Mouse (Mus musculus): ENCODE data around the gene Klhl2.
A peak's percentile ranks its signal among the peaks of the same experiment; 100 is the strongest.

The Klhl2 gene

DNA sequence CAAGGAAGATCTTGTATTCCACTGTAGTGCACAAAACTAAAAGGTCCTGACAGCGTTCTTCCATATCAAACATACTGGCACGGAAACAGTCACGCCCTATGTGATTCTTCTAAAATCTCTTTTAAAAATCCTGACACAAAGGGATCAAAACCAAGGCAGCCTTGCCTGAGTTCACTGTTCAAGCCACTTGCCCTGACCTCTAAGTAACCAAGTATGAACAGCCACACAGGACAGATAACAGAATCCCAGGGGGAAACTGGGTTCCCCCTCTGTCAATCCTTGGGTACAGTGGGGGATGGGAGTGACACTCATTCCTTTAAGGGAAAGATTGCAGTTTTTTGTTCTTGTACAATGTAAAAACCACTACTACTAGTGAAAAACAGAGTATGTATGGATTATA is 19.9 kb downstream of the Klhl2 start:
- DNase-seq, result no peak

DNA sequence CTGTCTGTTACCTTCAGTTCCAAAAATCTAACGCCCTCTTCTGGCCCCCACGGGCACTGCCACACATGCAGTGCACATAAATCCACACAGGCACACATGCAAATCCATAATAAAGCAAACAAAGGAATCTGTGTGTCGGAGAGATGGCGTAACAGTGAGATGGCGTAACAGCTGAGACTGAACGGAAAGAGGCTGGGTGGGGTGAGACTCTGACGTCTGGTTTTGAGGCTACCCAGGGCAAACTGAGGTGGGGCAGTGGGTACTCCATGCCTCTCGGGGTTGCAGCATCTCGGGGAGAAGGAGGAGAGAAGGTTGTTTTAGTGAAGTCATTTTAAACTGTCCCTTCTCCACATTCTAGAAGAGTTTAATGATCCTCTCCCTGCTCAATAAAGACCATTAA is 20.4 kb downstream of the Klhl2 start:
- DNase-seq, result no peak

GRCm38 (mm10) chr8:64828466-64828865 is 21.4 kb downstream of the Klhl2 start:
- no peak for DNase-seq

DNA sequence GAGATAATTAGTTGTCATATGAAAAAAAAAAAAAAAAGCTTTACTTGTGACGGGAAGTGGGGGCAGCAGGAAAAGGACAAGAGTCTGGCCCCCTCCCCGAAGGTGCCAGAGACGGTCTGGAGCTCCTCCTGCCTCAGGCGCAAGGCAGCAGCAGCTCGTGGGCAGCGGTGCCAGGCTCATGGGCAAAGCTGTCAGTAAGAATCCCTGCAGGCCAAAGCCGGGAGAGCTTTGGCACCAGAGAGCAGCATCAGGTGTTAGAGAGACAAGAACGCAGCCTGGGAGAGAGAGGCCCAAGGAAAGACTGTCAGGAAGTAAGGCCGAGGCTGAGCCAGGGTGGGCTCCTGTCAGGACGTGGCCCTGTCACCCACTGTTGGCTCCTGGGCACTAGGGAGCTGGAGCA is 22.5 kb downstream of the Klhl2 start:
- DNase-seq, result no peak

GRCm38 (mm10) chr8:64826461-64826860 is 23.4 kb downstream of the Klhl2 start:
- DNase-seq, result no peak

DNA sequence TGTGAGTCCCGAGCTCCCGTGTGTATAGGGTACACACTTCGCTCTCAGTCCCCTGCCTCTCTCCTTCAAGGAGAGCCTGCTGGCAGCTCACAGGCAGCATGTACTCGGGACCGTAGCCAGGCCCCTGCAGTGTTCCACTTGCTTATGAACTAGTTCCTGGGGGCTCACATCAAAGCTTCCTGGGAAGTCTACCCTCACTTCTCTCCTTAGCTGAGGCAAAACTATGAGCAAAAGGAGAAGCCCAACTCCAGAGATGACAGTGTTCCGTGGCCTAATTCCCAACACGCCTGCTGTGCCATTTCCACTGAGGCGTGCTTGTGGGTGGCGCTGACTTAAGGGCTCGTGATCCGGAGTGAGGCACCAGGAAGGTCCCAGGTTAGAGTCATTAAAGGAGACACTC is 25.9 kb downstream of the Klhl2 start:
- DNase-seq, result peak; percentile 16

GRCm38 (mm10) chr8:64820940-64821339 is 28.9 kb downstream of the Klhl2 start:
- no peak for DNase-seq

DNA sequence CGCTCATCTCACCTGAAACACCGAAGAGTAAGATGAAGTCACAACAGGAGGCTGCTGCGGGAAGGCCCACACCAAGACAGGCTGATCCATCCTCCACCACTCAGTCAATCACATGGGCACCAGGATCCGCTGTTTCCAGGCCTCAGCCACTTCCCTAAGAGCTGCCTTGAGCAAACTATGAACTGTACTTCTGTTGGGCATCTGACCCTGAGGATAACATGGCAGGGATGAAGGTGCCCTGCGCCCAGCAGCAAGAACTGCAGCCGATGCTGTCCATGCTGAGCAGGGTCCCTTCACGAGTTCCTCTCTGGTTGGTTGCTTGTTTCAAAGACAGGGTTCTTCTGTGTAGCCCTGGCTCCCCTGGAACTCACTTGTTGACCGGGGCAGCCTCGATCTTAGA is 38.0 kb downstream of the Klhl2 start:
- no peak for DNase-seq

DNA sequence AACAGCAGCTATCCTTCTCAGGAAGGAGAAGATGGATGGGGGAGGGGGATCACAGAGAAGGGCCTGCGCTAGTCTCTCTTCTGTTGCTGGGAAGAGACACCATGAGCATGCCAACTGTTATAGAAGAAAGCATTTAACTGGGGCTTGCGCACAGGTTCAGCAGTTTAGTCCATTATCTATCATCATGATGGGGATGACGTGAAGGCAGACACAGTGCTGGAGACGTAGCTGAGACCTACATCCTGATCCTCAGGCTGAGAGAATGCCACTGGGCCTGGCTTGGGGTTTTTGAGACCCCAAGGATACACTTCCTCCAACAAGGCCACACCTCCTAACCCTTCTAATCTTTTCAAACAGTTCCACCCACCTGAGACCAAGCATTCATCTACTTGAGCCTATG is 38.7 kb downstream of the Klhl2 start:
- DNase-seq, result no peak

GRCm38 (mm10) chr8:64806558-64806957 is 43.3 kb downstream of the Klhl2 start:
- DNase-seq, result no peak

GRCm38 (mm10) chr8:64804971-64805370 is 44.8 kb downstream of the Klhl2 start:
- no peak for DNase-seq

- DNase-seq, result no peak
These were observed 50.5 kb downstream of the Klhl2 start for GRCm38 (mm10) chr8:64799306-64799705.

DNA sequence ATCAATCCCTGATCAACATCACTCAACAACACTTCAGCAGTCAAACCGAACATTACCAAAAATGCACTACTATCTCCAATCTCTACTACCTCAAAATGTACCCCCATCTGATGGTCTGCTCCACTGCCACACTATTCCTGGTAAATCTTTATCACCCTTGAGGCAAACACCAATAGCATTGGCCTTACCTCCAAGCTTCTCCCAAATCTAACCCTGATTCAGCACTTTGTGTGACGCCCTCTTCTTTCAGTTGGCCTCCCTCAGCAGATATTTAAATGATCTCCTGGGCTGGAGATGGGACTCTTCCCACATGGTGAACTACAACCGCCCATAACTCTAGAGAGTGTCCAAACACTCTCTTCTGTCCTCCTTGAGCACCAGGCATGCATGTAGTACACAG is 51.3 kb downstream of the Klhl2 start:
- no peak for DNase-seq

DNA sequence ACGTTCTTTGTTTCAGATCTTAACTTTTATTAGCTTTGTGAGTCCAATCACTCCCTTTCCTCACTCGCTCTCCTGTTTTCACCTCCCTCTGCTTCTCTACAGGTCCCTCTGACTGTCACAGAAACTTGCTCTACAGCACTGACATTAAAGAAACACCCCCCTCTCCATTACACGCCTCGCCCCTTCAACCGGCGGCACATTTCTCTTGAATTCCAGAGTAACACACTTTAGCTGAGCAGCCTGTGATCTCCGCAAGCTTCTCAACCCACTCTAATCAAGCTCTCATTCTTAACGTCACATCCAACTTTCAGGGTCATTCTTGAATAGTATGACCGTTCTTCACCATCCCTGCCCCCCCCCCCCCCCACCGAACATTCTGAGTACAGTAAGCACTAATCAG is 52.1 kb downstream of the Klhl2 start:
- no peak for DNase-seq

- DNase-seq, result no peak
These were observed 58.5 kb downstream of the Klhl2 start for GRCm38 (mm10) chr8:64791250-64791881.

DNA sequence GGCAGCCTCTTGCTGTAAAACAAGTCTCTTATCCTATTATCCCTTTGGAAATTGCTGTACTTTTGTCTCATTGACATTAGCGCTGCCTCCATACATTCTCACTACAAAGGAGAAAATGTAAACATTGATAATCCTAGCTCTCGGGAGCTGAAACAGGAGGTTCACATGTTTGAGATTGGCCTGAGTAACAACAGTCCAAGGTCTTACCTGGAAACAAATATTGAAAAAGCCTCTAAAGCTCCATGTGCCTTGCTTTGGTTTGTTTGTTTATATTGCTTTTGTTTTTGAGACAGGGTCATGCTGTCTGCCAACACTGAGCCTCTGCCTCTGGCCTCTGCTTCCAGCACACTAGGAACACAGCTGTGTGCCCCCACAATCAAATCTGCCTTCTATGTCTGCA is 59.4 kb downstream of the Klhl2 start:
- no peak for DNase-seq

DNA sequence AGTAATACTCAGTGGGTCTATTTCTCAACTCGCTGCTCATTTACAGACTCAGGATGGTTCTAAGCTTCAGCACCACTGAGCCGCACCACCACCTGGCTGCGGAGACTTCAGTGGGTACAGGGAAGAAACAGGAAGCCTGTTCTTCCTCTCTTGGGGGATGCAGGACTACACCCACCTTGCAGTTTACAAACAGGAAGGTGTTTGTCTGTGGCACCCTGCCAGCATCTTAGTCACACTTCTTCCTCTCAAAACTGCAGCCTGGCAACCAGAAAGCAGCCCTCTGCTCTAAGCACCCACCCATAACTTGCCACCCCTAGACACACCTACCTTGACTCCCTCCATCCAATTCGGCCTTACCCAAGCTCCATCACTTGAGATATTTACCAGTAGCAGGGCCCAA is 61.1 kb downstream of the Klhl2 start:
- no peak for DNase-seq

GRCm38 (mm10) chr8:64786801-64787200 is 63.0 kb downstream of the Klhl2 start:
- no peak for DNase-seq

DNA sequence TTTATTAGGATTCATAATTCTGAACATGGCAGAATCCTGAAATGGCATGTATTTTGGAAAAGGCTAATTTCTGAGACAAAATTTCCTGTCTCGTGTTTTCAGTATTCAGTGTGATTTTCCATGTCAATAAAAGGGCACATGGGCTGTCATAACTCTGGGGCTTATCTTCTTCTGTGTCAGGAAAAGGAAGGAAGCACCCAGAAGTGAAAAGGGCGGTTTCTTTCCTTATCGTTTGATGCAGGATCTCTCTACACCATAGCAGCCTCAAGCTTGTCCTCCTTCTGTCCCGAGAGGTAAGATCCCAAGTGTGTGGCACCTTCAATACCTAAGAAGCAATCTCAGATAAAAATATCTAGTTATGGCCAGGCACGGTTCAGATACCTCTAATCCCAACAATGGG is 65.6 kb downstream of the Klhl2 start:
- DNase-seq, result no peak

DNA sequence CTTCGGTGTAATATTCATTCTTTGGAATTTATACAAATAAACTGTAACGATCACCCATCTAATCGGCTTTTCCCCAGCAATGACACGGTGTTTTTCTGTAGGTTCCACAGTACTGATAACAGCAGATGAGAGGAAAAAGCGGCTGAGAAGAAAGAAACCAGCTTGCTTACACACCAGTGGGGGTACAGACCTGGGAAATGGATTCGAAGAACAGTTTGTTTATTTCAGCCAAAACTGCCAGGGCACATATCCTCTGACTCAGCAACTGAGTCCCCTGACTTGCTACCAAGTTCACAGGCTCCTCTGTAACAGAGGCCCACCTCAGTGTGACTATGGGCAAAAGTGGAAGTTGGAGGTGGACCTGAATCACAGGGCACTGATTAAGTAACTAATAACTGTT is 67.9 kb downstream of the Klhl2 start:
- no peak for DNase-seq

DNA sequence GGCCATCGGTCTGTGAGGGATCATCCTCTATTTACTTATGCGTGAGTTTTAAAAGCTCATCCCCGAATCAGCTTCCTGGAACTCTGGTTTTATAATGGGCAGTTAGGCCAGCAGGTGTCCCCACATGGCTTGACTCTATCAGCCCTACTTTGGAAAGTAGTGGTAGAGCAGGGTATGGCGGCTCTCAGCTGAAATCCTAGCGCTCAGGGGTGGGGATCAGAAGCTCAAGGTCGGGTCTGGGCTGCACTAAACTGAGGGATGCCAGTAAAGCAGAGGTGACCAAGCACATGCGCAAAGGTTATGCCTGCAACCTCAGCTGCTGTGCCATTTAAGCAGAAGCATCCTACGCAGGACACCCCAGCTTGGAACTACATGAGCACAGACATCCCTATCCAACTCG is 71.9 kb downstream of the Klhl2 start:
- no peak for DNase-seq

DNA sequence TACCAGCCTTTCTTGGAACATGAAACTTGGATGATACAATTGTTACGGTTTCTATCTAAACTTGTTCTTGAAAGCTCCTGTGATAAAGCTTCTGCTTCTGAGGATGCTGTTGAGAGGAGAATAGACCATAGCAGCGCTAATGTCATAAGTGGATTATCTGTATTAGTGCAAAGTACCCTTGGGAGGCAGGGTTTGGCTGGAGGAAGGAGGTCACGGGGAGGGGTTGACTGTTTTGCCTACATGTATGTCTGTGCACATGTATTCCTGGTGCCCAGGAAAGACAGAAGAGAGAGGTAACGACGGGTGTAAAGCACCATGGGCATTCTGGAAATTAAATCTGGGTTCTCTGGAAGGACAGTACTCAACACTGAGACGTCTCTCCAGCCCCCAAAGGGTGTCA is 75.7 kb downstream of the Klhl2 start:
- DNase-seq, result no peak

DNA sequence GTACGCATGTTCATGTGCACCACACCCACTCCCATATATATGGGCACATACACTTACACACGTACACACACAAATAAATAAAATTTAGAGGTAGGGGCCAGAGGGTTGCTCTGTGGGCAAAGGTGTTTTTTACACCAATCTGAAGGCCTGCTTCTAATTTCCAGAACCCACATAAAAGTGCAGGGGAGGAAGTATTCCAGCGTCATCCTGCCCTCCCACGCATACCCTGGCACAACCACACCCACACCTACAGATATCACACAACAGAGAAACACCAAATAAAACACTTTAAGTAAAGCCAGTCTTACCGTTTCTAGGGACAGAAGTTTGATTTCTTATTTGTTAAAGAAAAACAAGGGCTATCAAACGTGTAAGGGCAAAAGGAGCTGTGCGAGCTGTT is 79.0 kb downstream of the Klhl2 start:
- no peak for DNase-seq

GRCm38 (mm10) chr8:64769586-64769985 is 80.2 kb downstream of the Klhl2 start:
- no peak for DNase-seq

DNA sequence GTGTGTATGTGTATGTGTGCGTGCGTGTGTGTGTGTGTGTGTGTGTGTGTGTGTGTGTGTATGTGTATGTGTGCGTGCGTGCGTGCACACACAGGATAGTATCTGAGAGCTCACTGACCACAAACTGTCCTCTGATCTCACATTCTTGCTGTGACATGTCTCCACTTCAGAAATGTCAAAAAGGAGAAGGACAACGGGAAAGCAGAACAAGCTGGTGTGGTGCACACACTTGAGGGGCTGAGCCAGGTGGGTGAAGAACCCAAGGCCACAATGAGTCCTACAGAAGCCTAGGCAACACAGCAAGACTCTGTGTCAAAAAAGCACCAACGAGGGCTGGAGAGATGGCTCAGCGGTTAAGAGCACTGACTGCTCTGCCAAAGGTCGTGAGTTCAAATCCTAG is 81.2 kb downstream of the Klhl2 start:
- no peak for DNase-seq

DNA sequence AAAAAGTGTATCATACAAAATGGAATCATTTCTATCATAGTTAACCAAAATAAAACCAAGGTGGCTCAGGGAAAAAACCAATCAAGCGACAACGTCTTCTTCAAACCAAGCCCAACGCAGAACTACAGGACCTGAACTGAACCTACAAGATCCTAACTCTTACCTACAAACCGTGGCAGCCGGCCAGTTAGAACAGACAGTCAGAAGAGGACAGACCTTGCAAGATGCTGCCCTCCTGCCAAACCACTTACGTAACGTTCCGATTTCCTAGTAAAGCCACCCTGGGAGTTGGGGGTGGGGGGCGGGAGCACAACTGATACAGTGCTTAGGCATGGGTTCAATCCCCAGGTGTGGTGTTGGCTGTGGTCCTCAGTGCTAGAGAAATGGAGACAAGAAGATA is 82.8 kb downstream of the Klhl2 start:
- peak; percentile 30 for DNase-seq
